Mouse (Mus musculus) cerebellum, adult 2 months (tissue): Measurements from ENCODE around the gene Pik3c2g.

Experiments used
- CTCF ChIP-seq: fragments of 200-500 bp; IDR thresholded peaks from 2 replicates; pipeline ENCODE4 v1.5.1; 2011; ENCODE audit warnings: low read depth, mild to moderate bottlenecking, control low read depth, low read length, moderate library complexity, borderline replicate concordance; ENCODE audit not compliant: insufficient read depth
- POLR2A ChIP-seq: fragments of 200-500 bp; IDR thresholded peaks from 2 replicates; pipeline ENCODE4 v1.6.1; 2011; ENCODE audit warnings: low read length, control low read depth, borderline replicate concordance; ENCODE audit not compliant: insufficient read depth

GRCm38 (mm10) chr6:139821916-139822315, 234.9 kb downstream of the Pik3c2g start:
- TF ChIP-seq CTCF (no peak), POLR2A (no peak)
